Mouse (Mus musculus) left cerebral cortex, postnatal 14 days (tissue): ENCODE measurements around the gene Olfr829. TPM values are rescaled to one million over a fixed set of nuclear protein-coding genes. Genes with fewer than 3 reads are reported as not detected.
"Not testable (repeated sequence)": the region's sequence is repeated elsewhere in the genome, so short reads cannot be mapped to it uniquely, and the experiment has no call there.

Experiments used
- DNase-seq, 2 experiments: peaks; one replicate each; pipeline ENCODE4 v3.0.0; 2021 to 2022; ENCODE audit warnings: low spot score in 2 of 2, mixed read lengths in 1 of 2
- intact Hi-C: fragments of 180-260 bp; cut with DNase I; formaldehyde crosslinking; loops from one replicate; pipeline ENCODE4 v1.15.1; 2025
- long read RNA-seq, 2 experiments: library from polyadenylated mRNA; stranded (forward); transcript quantifications; one replicate each; pipeline ENCODE4 v2.0.0; 2021
- total RNA-seq, 2 experiments: library from RNA; stranded (reverse); gene quantifications; 2 replicates each; pipeline ENCODE4 v1.2.3; 2021

The Olfr829 gene
- not detected for total RNA-seq
- long read RNA-seq, experiment 1 = 0 reads
- long read RNA-seq, experiment 2 = 0 reads

- intact Hi-C loops = no loop called here
- DNase-seq = no peak
These were observed at the start of gene Olfr829 for GRCm38 (mm10) chr9:18854633-18855032. TSS of gene Olfr829 (plus strand) at chr9:18854933.

GRCm38 (mm10) chr9:18819426-18819825 is 35.3 kb upstream of the Olfr829 start, which contains the start of gene Olfr828:
TSS of gene Olfr828 (minus strand) at chr9:18819526.
- intact Hi-C loops = no loop called here
- DNase-seq = no peak

GRCm38 (mm10) chr9:18874393-18874792 is 19.7 kb downstream of the Olfr829 start, which contains the start of gene Olfr830:
TSS of gene Olfr830 (plus strand) at chr9:18874693.
- intact Hi-C loops = no loop called here
- no peak for DNase-seq

GRCm38 (mm10) chr9:18907699-18908098 is 53.0 kb downstream of the Olfr829 start:
- intact Hi-C loops, DNase-seq: not testable (repeated sequence)

Other genes starting within 250 kb of the Olfr829 start
- not detected for gene Muc16, start 180.4 kb upstream of the Olfr829 start, total RNA-seq
- not detected for gene Olfr24, start 90.9 kb upstream of the Olfr829 start, total RNA-seq
- gene Olfr828, start 35.4 kb upstream of the Olfr829 start, total RNA-seq = not detected
- gene Olfr830, start 19.8 kb downstream of the Olfr829 start, total RNA-seq = not detected
- gene Olfr832, start 82.2 kb downstream of the Olfr829 start, total RNA-seq = not detected
- not detected for gene Olfr834, start 133.1 kb downstream of the Olfr829 start, total RNA-seq
- not detected for gene Olfr835, start 177.8 kb downstream of the Olfr829 start, total RNA-seq